Mouse (Mus musculus) limb, embryonic 14.5 days (tissue): ENCODE data around the gene Tcea3. TPM values are rescaled to one million over a fixed set of nuclear protein-coding genes. Genes with fewer than 3 reads are reported as not detected.

Experiments used
- ATAC-seq: fragments of 200-750 bp; cut with Nextera tagmentation; 2 replicates; pipeline ENCODE4 v1.8.0; 2017; ENCODE audit warnings: low read depth, moderate number of reproducible peaks, moderate TSS enrichment; ENCODE audit not compliant: low FRiP score
- DNase-seq: peaks from one replicate; pipeline ENCODE4 v3.0.0-alpha.2; 2015; ENCODE audit warnings: low spot score
- H3K27ac ChIP-seq: fragments of 300-500 bp; sonication (generic); replicated peaks from 2 replicates; pipeline ENCODE4 v1.5.1; 2014; ENCODE audit warnings: low read depth, mild to moderate bottlenecking, low read length, moderate library complexity, mixed read lengths
- H3K27me3 ChIP-seq: fragments of 300-500 bp; sonication (generic); 2 replicates; pipeline ENCODE4 v1.6.1; 2014; ENCODE audit warnings: low read length, mixed read lengths; ENCODE audit not compliant: control insufficient read depth, insufficient read depth
- H3K36me3 ChIP-seq: fragments of 300-500 bp; sonication (generic); 2 replicates; pipeline ENCODE4 v1.6.1; 2014; ENCODE audit warnings: mild to moderate bottlenecking, low read length, moderate library complexity, mixed read lengths; ENCODE audit not compliant: control insufficient read depth, insufficient read depth
- H3K4me1 ChIP-seq: fragments of 300-500 bp; sonication (generic); 2 replicates; pipeline ENCODE4 v1.6.1; 2014; ENCODE audit warnings: antibody characterized with exemption, low read length, mixed read lengths; ENCODE audit not compliant: control insufficient read depth, insufficient read depth
- H3K4me2 ChIP-seq: fragments of 300-500 bp; sonication (generic); replicated peaks from 2 replicates; pipeline ENCODE4 v1.6.1; 2014; ENCODE audit warnings: low read depth, mild to moderate bottlenecking, low read length, moderate library complexity; ENCODE audit not compliant: severe bottlenecking
- H3K4me3 ChIP-seq: fragments of 300-500 bp; sonication (generic); replicated peaks from 2 replicates; pipeline ENCODE4 v1.5.1; 2014; ENCODE audit warnings: low read length
- H3K9ac ChIP-seq: fragments of 300-500 bp; sonication (generic); 2 replicates; pipeline ENCODE4 v1.6.1; 2014; ENCODE audit warnings: mild to moderate bottlenecking, low read depth, low read length, moderate library complexity; ENCODE audit not compliant: severe bottlenecking
- H3K9me3 ChIP-seq: fragments of 300-500 bp; sonication (generic); 2 replicates; pipeline ENCODE4 v1.6.1; 2016; ENCODE audit warnings: low read length; ENCODE audit not compliant: control insufficient read depth
- POLR2A ChIP-seq: fragments of 200-500 bp; IDR thresholded peaks from 2 replicates; pipeline ENCODE4 v1.8.0; 2012; ENCODE audit warnings: inconsistent platforms, mild to moderate bottlenecking, moderate library complexity, borderline replicate concordance; ENCODE audit not compliant: insufficient read depth, insufficient read length; ENCODE audit errors: extremely low read depth
- WGBS: fragments of 180-500 bp; shearing (Covaris S2); extraction: QIAGEN DNeasy Blood & Tissue Kit; methylation state at CpG from one replicate; pipeline ENCODE4 v1.1.7; 2014; 5-methylcytosine and 5-hydroxymethylcytosine counted together
- polyA plus RNA-seq, 2 experiments: library from polyadenylated mRNA; depleted of rRNA in 1 of 2; stranded (reverse) in 1 of 2; unstranded in 1 of 2; fragments of >200 nt; fragmentation: Nextera tagmentation in 1 of 2; extraction: Ambion mirVana in 1 of 2; gene quantifications; 2 replicates each; pipeline versions ENCODE4 v1.2.1 to v1.2.3; 2012 to 2014

Tcea3 gene
- polyA plus RNA-seq, 2 experiments: 8.0 to 20.6 TPM

GRCm38 (mm10) chr4:136312616-136313015, 65.1 kb downstream of the Tcea3 start:
- Histone ChIP-seq H3K27ac (no peak overlapping the region), H3K4me2 (peak overlapping the region; percentile 68), H3K36me3 (peaks cover 12% of the 10 kb centered on the region), H3K4me3 (peak overlapping the region; percentile 100), H3K9ac (peak overlapping the region; percentile 100), H3K4me1 (peaks cover 31% of the 10 kb centered on the region), H3K9me3 (no peaks in the 10 kb centered on the region), H3K27me3 (no peaks in the 10 kb centered on the region)
- no peak for TF ChIP-seq POLR2A
- 17% methylated on average over 4 of the region's 4 CpGs for WGBS
- no peak for DNase-seq
- ATAC-seq: no peak

GRCm38 (mm10) chr4:136317667-136318066, 70.1 kb downstream of the Tcea3 start:
- WGBS: 92% methylated on average over 4 of the region's 4 CpGs
- peaks cover 57% of the 10 kb centered on the region for H3K36me3 ChIP-seq
- no peak for TF ChIP-seq POLR2A

GRCm38 (mm10) chr4:136320016-136320415, 72.5 kb downstream of the Tcea3 start:
- H3K27ac ChIP-seq: no peak overlapping the region
- no peak for DNase-seq
- no peak for TF ChIP-seq POLR2A
- H3K9me3 ChIP-seq: no peaks in the 10 kb centered on the region
- 0 out of 2 replicates have a peak, but pooled peaks cover 1% of the 10 kb centered on the region for H3K4me1 ChIP-seq
- no peak overlapping the region for H3K4me3 ChIP-seq
- no peak for ATAC-seq
- H3K36me3 ChIP-seq: peaks cover 79% of the 10 kb centered on the region
- 88% methylated on average over 4 of the region's 4 CpGs for WGBS
- H3K4me2 ChIP-seq: no peak overlapping the region
- H3K27me3 ChIP-seq: no peaks in the 10 kb centered on the region
- no peak overlapping the region for H3K9ac ChIP-seq

More at GRCm38 (mm10) chr4:136317667-136318066, 70.1 kb downstream of the Tcea3 start:
- no peak overlapping the region for H3K4me2 ChIP-seq
- no peak for ATAC-seq
- no peak for DNase-seq
- no peak overlapping the region for H3K27ac ChIP-seq
- H3K27me3 ChIP-seq: no peaks in the 10 kb centered on the region
- H3K4me1 ChIP-seq: peaks cover 20% of the 10 kb centered on the region
- no peak overlapping the region for H3K9ac ChIP-seq
- no peak overlapping the region for H3K4me3 ChIP-seq
- no peaks in the 10 kb centered on the region for H3K9me3 ChIP-seq

GRCm38 (mm10) chr4:136324226-136324625, 76.7 kb downstream of the Tcea3 start:
- H3K4me1 ChIP-seq: no peaks in the 10 kb centered on the region
- no peak overlapping the region for H3K4me2 ChIP-seq
- H3K27me3 ChIP-seq: no peaks in the 10 kb centered on the region
- H3K9me3 ChIP-seq: no peaks in the 10 kb centered on the region
- ATAC-seq: no peak
- no peak overlapping the region for H3K4me3 ChIP-seq
- H3K9ac ChIP-seq: no peak overlapping the region
- TF ChIP-seq POLR2A: no peak
- H3K27ac ChIP-seq: no peak overlapping the region
- no peak for DNase-seq
- H3K36me3 ChIP-seq: peaks cover 79% of the 10 kb centered on the region
- WGBS: 43% methylated on average over 2 of the region's 2 CpGs

Other genes starting within 250 kb of the Tcea3 start
- 21.6 and 28.1 TPM in 2 replicates for gene Eloa, start 226.0 kb upstream of the Tcea3 start, polyA plus RNA-seq (2012; rRNA removed)
- 50.5 and 50.8 TPM in 2 replicates for gene Eloa, start 226.0 kb upstream of the Tcea3 start, polyA plus RNA-seq (2014; fragmentation: Nextera tagmentation; extraction: Ambion mirVana)
- 1,058 and 1,343 TPM in 2 replicates for gene Rpl11, start 194.3 kb upstream of the Tcea3 start, polyA plus RNA-seq (2012; rRNA removed)
- gene Rpl11, start 194.3 kb upstream of the Tcea3 start, polyA plus RNA-seq (2014; fragmentation: Nextera tagmentation; extraction: Ambion mirVana): 547 and 591 TPM in 2 replicates
- gene Id3, start 104.2 kb upstream of the Tcea3 start, polyA plus RNA-seq (2012; rRNA removed): 417 and 561 TPM in 2 replicates
- gene Id3, start 104.2 kb upstream of the Tcea3 start, polyA plus RNA-seq (2014; fragmentation: Nextera tagmentation; extraction: Ambion mirVana): 500 and 565 TPM in 2 replicates
- gene E2f2, start 75.3 kb upstream of the Tcea3 start, polyA plus RNA-seq (2012; rRNA removed): 8.9 and 9.4 TPM in 2 replicates
- gene E2f2, start 75.3 kb upstream of the Tcea3 start, polyA plus RNA-seq (2014; fragmentation: Nextera tagmentation; extraction: Ambion mirVana): 5.9 and 6.8 TPM in 2 replicates
- 22.9 and 26.6 TPM in 2 replicates for gene Asap3, start 41.4 kb upstream of the Tcea3 start, polyA plus RNA-seq (2012; rRNA removed)
- 12.0 and 14.6 TPM in 2 replicates for gene Asap3, start 41.4 kb upstream of the Tcea3 start, polyA plus RNA-seq (2014; fragmentation: Nextera tagmentation; extraction: Ambion mirVana)
- gene Zfp46, start 37.0 kb downstream of the Tcea3 start, polyA plus RNA-seq (2012; rRNA removed): 39.6 and 47.0 TPM in 2 replicates
- 28.2 and 30.2 TPM in 2 replicates for gene Zfp46, start 37.0 kb downstream of the Tcea3 start, polyA plus RNA-seq (2014; fragmentation: Nextera tagmentation; extraction: Ambion mirVana)
- gene Hnrnpr, start 63.2 kb downstream of the Tcea3 start, polyA plus RNA-seq (2012; rRNA removed): 96.8 and 135 TPM in 2 replicates
- gene Hnrnpr, start 63.2 kb downstream of the Tcea3 start, polyA plus RNA-seq (2014; fragmentation: Nextera tagmentation; extraction: Ambion mirVana): 163 and 179 TPM in 2 replicates
- gene Htr1d, start 175.8 kb downstream of the Tcea3 start, polyA plus RNA-seq (2012; rRNA removed): 0.23 and 0.63 TPM in 2 replicates
- gene Htr1d, start 175.8 kb downstream of the Tcea3 start, polyA plus RNA-seq (2014; fragmentation: Nextera tagmentation; extraction: Ambion mirVana): 0.25 and 0.44 TPM in 2 replicates
- 0.27 and 0.38 TPM in 2 replicates for gene 6030445D17Rik, start 214.5 kb downstream of the Tcea3 start, polyA plus RNA-seq (2012; rRNA removed)
- gene 6030445D17Rik, start 214.5 kb downstream of the Tcea3 start, polyA plus RNA-seq (2014; fragmentation: Nextera tagmentation; extraction: Ambion mirVana): 0.26 and 0.48 TPM in 2 replicates
- 20.1 and 21.8 TPM in 2 replicates for gene Luzp1, start 222.0 kb downstream of the Tcea3 start, polyA plus RNA-seq (2012; rRNA removed)
- gene Luzp1, start 222.0 kb downstream of the Tcea3 start, polyA plus RNA-seq (2014; fragmentation: Nextera tagmentation; extraction: Ambion mirVana): 112 and 119 TPM in 2 replicates